Mouse (Mus musculus): ENCODE results near the gene Camkk1.

Gene Camkk1

GRCm38 (mm10) chr11:73049335-73049734 lies 30.5 kb downstream of the Camkk1 start:
- peak; percentile 94 for DNase-seq (ENCODE audit: low spot score)

- no peak for DNase-seq (ENCODE audit: low spot score)
Observed at GRCm38 (mm10) chr11:73052795-73053194, 34.0 kb downstream of the Camkk1 start.

GRCm38 (mm10) chr11:73057701-73058100 lies 38.9 kb downstream of the Camkk1 start:
- no peak for DNase-seq (ENCODE audit: low spot score)

- no peak for DNase-seq (ENCODE audit: low spot score)
Observed at GRCm38 (mm10) chr11:73059630-73060029, 40.8 kb downstream of the Camkk1 start.

- DNase-seq (ENCODE audit: low spot score) = no peak
Observed at GRCm38 (mm10) chr11:73061413-73061812, 42.6 kb downstream of the Camkk1 start.

GRCm38 (mm10) chr11:73071839-73072238 lies 53.0 kb downstream of the Camkk1 start:
- DNase-seq (ENCODE audit: low spot score) = peak; percentile 46

- no peak for DNase-seq (ENCODE audit: low spot score)
Observed at GRCm38 (mm10) chr11:73076295-73076694, 57.5 kb downstream of the Camkk1 start.

- DNase-seq (ENCODE audit: low spot score) = no peak
Observed at GRCm38 (mm10) chr11:73076733-73077132, 57.9 kb downstream of the Camkk1 start.

GRCm38 (mm10) chr11:73077211-73077720 lies 58.5 kb downstream of the Camkk1 start:
- DNase-seq (ENCODE audit: low spot score) = no peak

GRCm38 (mm10) chr11:73078615-73079014 lies 59.8 kb downstream of the Camkk1 start:
- DNase-seq (ENCODE audit: low spot score) = no peak

GRCm38 (mm10) chr11:73080306-73080705 lies 61.5 kb downstream of the Camkk1 start:
- DNase-seq (ENCODE audit: low spot score) = no peak

GRCm38 (mm10) chr11:73084303-73084702 lies 65.5 kb downstream of the Camkk1 start:
- DNase-seq (ENCODE audit: low spot score) = peak; percentile 23

- DNase-seq (ENCODE audit: low spot score) = no peak
Observed at GRCm38 (mm10) chr11:73084804-73085231, 66.0 kb downstream of the Camkk1 start.

- DNase-seq (ENCODE audit: low spot score) = no peak
Observed at GRCm38 (mm10) chr11:73085391-73085790, 66.6 kb downstream of the Camkk1 start.

GRCm38 (mm10) chr11:73087700-73088480 lies 69.1 kb downstream of the Camkk1 start:
- peak; percentile 10 for DNase-seq (ENCODE audit: low spot score)

- no peak for DNase-seq (ENCODE audit: low spot score)
Observed at GRCm38 (mm10) chr11:73090283-73090682, 71.5 kb downstream of the Camkk1 start, which contains the start of gene Itgae. Gene Itgae (plus strand): TSS chr11:73090583.

- no peak for DNase-seq (ENCODE audit: low spot score)
Observed at GRCm38 (mm10) chr11:73090826-73091225, 72.0 kb downstream of the Camkk1 start.

Data from embryo, embryonic 10.5 days (tissue).